Mouse (Mus musculus) B cell, adult 2 months (primary cell): ENCODE data around the gene Ephb1.

Source experiments
- DNase-seq, 2 experiments: peaks; one replicate each; pipeline ENCODE4 v3.0.0; 2022

Gene Ephb1

DNA sequence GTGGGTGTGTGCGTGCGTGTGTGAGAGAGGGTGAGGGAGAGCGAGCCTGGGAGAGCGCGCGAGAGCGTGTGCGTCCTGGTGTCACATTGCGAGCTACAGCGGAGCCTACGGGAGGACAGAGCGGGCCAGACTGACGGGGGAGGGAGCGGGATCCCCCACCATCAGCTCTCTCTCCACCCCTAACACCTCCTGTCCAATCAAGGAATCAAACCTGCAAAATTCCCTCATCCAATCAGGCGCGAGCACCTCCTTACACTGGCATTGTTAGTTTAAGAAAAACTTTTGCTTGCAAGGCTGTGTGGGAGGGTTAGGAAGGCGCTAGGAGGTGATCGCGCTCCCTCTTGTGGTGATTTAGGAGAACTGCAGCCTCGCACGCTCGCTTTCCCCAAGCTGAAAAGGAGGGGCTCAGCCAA, at the start of gene Ephb1:
TSS of gene Ephb1 (minus strand) at position 133 of the 413 bp plus-strand sequence.
- peak; percentile 47 to 51 for DNase-seq

DNA sequence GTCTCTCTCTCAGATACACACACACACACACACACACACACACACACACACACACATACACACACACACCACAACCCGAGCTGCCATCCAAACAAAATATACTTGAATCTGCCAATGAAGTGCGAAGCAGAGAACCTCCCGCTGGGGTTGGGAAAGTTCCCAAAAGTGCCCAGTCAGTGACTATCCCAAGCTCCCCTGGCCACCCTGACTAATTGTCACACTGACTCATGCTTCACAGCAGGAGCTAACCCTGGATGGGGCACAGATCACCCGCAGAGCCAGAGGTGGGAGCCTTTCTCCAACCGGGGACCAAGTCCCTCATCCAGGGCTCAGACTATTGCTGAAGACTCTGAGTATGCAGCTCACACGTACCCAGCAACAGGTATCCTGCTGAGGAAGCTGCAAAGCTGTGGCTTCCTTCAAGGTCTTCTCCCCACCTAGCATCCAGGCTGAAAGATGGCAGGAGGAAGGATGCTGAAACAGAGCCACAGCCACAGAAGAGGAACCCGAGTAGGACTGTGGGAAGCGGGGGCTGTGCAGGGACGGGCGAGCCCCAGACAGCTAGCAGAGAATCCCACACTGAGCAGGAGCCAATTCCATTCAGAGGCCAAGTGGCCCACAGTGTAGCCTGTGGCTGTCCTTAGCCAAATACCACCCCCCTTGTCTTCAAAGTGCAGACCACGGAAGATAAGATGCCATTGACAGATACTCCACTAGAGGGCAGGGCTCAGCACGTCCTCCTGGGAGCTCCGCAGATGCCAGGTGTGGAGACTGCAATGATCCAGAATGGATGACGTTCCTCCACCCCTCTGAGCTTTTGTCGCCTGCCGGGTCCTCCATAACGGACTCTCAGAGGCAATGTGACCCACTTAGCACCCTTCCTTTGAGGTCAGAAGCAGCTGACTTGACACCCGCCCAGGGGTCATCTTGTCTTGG, 48.9 kb upstream of the Ephb1 start:
- DNase-seq, result peak; percentile 14 to 18

DNA sequence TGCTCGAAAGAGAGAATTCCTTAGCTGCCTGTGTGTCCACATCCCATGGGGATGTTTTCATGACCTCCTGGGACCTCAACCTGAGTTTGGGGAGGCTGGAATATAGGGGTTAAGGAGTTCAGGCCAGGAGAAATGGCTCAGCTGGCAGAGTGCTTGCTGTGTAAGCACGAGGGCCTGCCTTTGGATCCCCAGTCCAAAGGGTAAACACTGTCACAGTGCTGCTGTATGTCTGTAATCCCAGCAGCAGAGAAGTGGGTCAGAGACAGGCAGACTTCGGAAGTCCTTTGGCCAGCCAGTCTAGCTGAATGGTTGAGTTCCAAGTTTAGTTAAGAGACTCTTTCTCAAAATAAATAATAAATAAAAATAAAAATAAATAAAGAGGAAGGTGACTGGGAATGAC, 48.2 kb upstream of the Ephb1 start:
- no peak for DNase-seq

DNA sequence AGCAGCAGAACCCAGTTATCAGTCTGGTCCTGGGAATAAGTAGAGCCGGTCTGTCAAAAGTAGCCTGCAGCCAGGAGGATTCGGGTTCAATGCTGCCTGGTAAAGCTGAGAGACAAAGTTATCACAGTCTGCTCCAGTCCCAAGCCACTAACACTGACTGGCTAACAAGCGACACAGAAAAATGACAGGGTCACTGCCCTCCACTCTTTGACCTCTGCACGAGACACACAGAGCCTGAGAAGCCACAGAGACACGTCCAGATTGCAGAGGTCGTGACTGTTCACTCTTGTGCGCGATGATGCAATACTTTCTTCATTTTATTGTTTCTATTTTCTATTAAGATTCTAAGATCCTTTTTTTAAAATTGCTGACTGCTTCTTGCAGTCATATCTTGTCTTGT, 33.8 kb upstream of the Ephb1 start:
- DNase-seq, result no peak

DNA sequence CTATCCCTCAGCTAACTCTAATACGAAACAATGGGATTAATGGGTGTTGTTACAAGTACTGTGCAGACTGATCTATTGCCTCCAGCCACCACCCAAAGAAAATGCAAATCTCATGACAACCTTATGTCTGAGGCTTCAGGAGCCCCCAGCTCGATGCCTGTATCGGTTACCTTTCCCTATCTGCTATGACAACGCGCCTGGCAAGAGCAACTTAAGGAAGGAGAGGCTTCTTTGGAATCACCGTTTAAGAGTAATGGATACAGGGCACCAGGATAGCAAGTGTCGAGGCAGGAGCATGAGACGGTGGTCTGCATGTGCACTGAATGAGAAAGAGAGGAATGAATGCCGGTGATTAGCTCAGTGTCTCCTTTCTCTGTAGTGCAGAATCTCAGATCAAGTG, 32.3 kb upstream of the Ephb1 start:
- DNase-seq, result no peak

DNA sequence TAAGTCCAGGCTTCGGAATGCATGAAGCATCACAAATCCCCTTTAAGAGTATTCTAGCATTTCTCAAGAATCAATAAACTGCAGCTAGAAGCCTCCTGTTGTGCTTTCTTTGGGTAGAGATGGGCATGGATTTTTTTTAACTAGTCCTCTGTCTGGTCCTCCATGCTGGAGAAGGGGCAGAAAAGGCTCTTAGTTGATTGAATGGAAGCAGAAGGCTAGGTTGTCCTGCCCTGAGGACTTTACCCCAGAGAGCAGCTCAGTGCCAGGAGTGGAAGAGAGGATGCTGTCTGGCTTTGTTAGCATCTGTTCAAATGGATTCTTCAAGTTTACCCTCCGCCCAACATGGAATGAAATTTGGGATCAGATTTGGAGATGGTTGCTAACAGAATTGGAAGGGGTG, 25.7 kb upstream of the Ephb1 start:
- DNase-seq, result no peak

DNA sequence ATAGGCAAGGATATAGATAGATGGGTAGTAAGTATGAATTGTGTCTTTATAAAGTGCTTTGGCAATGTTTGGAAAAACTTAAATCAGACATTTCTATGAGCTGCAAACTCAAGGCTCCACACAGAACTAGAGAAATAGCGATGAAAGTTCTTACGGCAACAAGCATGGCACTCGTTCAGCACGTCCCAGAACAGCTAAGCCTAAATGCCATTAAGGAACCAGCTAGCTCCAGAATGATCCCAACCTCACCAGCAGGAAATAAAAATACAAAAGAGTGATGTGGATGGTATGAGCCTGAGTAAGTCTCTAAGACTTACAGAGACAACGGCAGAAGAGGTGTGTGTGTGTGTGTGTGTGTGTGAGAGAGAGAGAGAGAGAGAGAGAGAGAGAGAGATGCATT, 20.2 kb upstream of the Ephb1 start:
- DNase-seq, result no peak

DNA sequence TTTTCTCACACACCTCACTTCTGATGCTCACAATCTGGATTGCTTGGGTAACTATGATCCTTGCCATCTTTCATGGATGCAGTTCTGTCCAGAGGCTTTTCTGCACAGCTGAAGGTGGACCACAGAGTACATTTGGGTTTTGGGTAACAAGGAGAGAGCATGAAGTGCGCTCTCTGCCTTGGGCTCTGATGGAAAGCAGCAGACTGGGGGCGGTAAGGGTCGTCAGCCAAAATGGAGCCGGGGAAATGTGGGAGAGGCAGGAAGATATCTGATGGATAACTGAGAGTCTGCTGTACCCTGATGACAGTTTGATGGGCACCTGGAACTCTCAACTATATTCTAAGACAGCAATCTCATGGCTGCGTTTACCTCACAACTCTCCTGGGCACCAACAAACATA, 19.4 kb upstream of the Ephb1 start:
- no peak for DNase-seq

DNA sequence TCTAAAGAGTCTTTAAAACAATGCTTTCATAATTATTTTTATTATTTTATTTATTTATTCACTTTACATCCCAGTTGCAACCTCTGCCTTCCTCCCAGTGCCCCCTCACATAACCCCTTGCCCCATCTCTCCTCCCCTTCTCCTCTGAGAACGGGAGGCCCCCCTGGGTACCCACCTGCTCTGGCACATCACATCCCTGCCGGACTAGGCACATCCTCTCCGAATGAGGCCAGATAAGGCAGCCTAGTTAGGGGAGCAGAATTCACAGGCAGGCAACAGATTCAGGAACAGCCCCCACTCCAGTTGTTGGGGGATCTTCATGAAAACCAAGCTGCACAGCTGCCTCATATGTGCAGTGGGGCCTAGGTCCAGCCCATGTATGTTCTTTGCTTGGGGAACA, 17.4 kb upstream of the Ephb1 start:
- DNase-seq, result no peak

DNA sequence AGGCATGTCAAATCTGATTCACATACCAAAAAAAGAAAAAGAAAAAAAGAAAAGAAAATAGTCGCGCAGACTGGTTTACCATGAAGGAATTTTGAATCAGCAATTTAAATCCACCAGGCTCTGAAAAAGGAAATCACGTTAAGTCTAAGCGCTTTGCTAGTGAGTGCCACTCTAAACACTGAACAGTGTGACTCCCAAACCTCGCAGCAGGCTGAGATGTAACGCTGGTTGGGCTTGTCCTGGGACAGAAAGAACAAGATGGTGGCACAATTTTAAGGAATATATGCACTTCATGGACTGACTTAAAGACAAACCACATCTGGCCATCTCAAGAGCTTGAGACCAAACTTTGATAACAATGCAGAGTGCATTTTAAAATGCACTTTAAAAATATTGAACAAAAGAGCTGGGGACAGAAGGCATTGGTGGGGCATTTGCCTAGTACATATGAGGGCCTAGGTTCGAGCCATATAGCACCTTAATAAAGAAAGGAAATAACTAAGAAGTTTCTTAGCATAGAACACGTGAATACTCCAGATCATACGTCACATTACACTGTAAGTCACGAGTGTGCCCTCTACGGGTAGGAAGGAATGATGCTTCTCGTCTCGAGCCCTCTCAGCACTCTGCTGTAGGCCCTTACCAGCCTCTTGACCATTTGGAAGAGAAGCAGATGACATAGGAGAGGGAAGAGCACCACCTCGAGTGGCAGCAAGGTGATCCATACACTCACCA, 16.7 kb upstream of the Ephb1 start:
- DNase-seq, result no peak

DNA sequence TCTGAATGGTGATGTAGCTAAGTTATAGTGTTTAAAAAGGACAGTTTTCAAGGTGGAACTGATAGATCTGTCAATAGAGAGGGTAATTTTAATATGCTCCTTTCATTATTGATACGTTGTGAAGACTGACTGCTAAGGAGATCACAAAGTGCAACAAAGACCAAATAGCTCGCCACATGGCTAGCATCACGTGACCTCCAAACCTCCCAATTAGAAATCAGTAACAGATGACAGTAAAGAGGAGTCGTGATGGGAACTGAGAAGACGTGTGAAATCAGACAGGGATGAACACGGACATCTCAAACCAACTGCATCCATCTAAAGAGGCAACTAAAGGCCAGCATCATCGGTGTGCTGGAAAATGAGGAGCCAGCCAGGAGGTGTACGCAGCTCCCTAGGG, 15.6 kb upstream of the Ephb1 start:
- no peak for DNase-seq

DNA sequence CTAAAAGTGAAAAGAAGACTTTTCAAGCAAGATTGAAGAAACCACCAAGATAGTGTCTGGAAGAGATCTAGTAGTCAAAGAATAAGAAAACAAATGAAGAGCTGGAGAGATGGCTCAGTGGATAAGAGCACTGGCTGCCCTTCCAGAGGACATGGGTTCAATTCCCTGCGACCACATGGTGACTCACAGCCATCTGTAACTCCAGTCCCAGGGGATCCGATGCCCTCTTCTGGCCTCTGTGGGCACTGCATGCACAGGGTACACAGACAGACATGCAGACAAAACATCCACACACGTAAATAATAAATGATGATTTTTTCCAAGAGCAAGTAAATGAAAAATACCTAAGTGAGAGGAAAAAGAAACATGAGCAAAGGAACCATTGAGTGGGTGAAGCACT, 14.6 kb upstream of the Ephb1 start:
- peak in 1 of 2 experiments; percentile 4 for DNase-seq

DNA sequence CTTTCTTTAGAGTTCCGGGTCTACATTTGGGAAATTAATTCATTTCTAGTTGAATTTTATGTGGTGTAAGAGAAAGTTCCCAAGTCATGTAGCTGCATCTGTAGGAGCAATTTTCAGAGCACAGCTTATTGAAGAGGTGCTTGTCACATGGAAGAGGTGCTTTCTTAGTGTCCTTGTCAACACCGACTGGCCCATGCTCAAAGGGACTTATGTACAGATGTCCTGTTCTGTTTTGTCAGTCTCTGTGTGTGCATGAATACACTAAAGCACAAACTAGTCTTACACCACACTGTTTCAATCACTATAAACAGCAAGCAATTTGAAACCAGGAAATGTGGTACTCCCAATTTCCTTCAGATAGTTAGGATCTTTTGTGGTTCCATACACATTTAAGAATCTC, 13.3 kb upstream of the Ephb1 start:
- DNase-seq, result no peak

DNA sequence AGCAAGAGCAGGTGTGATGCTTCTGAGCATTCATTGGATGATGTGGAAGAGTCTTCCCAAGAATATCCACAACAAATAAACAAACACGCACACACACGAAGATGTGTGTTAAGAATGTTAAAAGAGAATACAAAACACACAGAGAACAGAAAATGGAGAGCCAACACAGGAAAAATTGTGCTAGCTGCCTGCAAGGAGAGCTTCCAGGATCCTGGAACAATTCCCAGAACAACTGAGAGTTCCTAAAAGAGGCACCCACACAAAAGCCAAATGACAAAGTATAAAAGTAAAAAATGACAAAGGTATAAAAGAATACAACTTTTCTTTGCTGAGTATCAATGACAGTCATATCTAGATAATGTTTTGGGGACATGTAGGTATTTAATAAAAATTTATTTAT, 11.0 kb upstream of the Ephb1 start:
- no peak for DNase-seq

DNA sequence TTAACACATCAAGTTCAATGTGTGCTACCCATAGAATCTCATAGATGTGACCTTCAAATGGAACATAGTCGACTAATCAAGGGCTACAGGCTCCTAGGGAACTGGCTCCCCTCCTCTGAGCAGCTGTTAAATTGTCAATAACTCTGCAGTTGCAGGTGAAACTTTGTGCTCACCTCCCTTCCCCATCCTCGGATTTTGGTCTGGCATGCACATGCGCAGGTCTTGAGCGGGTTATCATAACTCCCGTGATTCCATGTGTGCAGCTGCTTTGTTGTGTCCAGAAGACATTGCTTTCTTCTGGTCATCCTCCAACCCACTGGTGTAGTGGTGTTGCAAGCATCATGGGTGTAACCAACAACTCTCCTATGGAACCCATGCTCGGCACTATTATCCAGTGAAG, 4.8 kb upstream of the Ephb1 start:
- no peak for DNase-seq

DNA sequence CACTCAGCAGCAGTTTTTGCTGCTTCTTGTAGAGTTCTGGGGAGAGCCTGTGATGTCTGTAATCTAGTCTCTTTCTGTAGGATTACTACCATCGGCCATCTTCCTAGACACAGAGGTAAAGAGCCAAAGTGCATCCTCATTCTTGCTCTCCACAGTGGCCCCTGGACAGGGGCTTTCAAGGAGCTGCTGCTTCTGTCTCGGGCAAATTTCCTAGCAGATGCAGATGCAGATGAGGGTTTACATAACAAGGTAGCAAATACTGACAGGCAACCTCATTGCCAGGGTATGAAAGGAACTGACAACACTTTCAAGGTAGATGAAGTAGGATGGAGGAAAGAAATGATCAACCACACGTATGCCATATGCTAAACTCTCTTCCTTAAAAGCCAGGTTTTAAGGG, 4.2 kb upstream of the Ephb1 start:
- no peak for DNase-seq

DNA sequence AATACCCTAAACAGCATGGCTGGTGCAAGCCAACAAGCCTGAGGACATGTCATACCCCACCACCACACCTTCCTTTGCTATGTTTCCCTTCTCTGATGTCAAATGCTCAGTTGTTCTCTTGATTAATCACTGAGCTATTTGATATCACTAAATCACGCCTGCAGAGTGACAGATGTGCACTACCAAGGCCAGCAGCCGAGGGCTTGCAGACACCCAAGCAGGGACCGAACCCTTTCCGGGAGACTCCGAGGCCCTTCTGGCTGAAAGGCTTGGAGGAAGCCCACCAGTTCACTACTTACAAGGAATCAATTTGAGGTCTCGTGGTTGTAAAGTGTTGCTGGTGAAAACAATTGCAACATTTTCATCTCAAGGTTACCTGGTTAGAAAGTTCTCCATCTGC, 3.5 kb upstream of the Ephb1 start:
- no peak for DNase-seq

DNA sequence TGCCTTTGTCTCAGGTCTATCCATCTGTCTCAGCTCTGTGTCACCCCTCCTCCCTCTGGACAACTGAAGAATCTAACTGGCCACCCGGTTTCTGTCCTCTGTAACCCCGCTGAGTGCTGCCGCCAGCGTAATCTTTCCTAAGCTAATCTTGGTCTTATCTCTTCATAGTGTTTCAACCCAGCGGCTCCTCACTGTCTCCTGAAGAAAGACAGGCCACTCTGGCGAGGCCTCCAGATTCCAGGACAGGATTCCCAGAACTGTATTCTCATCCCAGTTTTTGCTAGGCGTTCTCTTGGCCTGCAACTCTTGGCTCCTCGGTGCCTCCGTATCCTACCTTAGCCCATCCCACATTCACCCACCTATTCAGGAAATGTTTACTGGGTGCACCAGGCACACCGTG, 2.0 kb upstream of the Ephb1 start:
- DNase-seq, result no peak

DNA sequence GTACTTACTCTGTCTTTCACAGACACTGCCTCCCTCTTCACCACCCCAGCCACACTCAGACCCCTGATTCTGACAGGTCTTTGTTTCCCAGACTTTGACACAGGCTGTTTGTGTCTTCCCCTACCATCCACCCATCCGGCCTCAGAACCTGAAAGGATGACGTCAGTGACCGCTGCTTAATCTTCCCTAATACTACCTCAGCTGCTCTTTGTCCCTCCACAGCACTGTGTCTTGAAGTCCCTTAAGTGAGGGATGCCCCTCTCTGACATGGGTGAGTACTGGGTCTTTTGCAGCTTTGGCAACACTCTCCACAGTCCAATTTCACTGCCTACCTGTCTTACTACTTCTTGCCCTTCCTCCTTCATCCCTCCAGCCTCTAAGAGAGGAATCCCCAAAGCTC, 1.2 kb upstream of the Ephb1 start:
- no peak for DNase-seq

DNA sequence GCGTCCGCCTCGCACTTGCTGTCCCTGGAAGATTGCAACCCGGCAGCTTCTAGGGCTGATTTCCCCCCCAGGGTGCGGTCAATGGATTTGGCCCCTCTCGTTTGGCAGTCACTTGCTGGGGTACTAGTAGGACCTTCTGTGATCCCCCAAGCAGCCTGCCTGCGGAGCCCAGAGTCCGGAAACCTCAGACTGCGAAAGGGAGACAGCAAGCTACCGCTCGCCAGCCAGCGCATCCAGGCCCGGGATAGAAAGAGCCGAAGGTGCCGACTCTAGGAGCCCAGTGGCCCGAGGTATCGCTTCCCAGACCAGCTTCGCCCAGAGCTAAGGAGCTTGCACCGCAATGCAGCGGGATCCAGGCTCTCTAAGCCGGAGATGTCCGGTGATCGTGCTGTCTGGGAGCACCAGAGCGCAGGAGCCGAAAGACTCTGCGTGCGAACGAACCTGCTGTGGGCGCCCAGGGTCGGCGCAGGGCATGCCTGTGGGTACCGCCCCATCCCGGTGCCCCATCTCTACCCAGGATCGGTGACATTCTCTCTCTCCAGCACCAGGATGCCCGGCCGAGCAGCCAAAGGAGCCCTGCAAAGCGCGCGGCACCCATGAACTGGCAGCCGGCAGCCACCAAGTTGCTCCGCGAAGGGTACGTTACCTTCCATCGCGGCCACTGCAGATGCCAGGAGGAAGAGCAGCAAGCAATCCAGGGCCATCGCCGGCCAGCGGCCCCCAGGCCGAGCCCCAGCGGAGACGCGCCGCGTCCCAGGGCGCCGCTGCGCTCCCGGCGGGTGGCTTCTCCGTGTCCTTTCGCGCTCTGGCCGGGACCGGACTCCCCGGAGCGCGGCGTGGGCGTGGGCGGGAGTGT, 629 bp downstream of the Ephb1 start:
- DNase-seq, result no peak

DNA sequence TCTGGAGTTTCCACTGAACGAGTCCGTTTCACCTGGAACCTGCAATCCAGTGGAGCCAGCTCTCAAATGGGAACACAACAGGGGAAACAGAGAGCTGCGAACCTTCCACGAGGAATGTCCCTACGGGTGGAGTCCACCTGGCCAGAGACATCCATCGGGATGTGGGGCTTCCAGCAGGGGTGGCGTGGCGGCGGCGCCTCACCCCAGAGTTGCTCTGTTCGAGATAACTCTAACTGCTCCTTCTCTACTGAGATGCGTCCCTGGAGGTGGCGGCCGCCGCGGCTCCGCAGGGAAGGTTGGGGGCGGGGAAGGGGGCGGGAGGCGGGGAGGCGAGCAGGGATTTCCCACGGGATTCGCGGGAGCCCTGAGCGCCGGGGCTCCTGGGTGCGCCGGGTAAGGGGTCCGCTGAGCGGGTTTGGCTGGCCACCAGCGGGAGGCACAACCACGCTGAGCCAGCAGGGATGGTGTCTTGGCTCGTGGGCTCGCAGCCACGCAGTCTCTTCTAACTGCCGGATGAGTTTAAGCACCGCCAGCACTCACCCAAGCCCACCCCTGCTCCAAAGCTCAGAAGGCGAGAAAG, 1.3 kb downstream of the Ephb1 start:
- no peak for DNase-seq

DNA sequence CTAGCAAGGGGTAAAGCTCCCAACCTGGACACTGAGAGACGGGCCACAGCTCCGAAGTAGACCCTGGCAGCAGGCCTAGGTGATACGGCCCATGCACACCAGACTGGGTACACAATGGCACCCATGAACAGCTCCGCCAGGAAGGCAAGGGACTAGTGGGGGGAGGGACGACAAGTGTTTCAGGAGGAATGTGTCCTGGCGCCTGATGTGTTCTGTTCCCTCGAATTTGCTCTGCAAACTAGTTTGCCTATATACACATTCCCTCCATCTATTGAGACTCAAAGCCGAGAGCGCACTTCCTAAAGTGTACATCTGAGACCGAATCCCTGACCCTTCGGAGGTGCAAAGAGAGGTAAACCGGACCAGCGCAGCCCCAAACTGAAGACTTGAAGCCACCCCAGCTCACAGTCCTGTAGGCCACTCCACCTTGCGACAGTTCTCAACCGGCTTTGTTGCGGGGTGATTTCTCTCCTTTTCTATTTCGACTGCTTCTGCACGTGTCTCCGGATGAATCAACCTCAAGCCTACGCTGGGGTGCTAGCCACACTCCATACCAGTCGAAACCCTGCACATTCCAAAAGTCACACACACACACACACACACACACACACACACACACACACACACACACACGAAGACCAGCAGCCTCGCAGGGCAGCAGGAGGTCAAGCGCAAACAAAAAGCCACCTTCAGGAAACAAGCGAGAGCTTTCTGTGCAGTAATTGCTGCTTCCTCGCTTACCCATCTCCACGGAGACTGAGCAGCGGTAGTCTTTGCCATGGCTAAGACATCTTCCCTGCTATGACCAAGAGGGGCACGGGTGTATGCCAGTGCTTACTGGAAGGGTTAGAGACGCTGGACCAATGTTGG, 2.1 kb downstream of the Ephb1 start:
- DNase-seq, result no peak
